Mouse (Mus musculus) embryonic fibroblast, embryonic 13.5 days (primary cell): Measurements from ENCODE around the gene Degs1.

ENCODE experiments used
- CTCF ChIP-seq: IDR thresholded peaks from 2 replicates; pipeline ENCODE4 v1.5.1; 2011; ENCODE audit warnings: mild to moderate bottlenecking, control low read depth, low read length, moderate library complexity, borderline replicate concordance; ENCODE audit not compliant: insufficient read depth
- POLR2A ChIP-seq: IDR thresholded peaks from 2 replicates; pipeline ENCODE4 v1.6.1; 2011; ENCODE audit warnings: low read depth, mild to moderate bottlenecking, control low read depth, low read length, moderate library complexity

GRCm38 (mm10) chr1:182250734-182251133 is 31.9 kb downstream of the Degs1 start:
- TF ChIP-seq POLR2A (no peak), CTCF (no peak)
